Mouse (Mus musculus) cortical plate, adult 2 months (tissue): ENCODE data around the gene Ubac2.

Experiments used
- CTCF ChIP-seq: fragments of 200-500 bp; IDR thresholded peaks from 2 replicates; pipeline ENCODE4 v1.5.1; 2011; ENCODE audit warnings: mild to moderate bottlenecking, control low read depth, low read length; ENCODE audit not compliant: insufficient read depth; ENCODE audit errors: extremely low read depth
- POLR2A ChIP-seq: fragments of 200-500 bp; IDR thresholded peaks from 2 replicates; pipeline ENCODE4 v1.6.1; 2011; ENCODE audit warnings: mild to moderate bottlenecking, low read length, control low read depth; ENCODE audit not compliant: insufficient read depth; ENCODE audit errors: extremely low read depth

DNA sequence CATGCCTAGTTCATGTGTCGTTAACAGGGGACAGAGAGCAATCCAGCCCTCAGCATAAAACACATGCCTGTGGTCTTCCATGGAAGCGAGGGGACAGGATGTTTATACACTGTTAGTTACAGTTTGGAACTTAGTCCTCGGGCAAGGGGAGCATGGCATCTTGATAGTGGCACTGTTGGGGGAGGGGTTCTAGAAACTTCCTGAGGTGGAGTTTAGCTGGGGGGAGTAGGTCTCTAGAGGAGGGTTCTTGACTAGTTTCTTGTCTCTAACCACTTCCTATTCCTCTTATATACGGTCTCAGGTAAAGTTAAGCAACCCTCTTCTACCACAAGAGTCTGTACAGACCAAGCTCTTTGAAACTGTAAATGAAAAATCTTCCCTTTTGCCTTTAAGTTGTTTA, 187.8 kb downstream of the Ubac2 start:
- TF ChIP-seq CTCF (no peak), POLR2A (no peak)
